Mouse (Mus musculus) embryo, embryonic 11 days (tissue): ENCODE measurements around the gene Fst.

Experiments used
- DNase-seq: peaks from one replicate; pipeline ENCODE4 v3.0.0-alpha.2; 2015

Fst gene

DNA sequence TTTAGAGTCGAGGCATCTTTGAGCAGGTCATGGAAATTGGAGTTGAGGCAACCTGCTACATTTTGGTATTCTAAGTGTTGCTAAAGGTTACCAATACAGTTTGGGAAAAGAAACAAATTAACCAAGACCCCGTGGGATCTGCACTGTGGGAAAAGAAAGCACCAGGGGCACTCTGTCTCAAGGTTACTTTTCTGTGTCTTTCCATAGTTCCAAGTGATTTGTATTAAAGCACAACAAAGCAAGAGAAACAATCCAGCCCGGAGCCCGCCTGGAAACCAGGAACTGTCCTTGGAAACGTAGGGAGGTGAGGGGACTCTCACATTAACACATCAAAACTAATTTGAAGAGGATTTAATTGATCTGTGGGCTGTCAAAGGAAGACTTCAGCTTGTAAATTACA lies 51.9 kb downstream of the Fst start:
- peak; percentile 26 for DNase-seq

DNA sequence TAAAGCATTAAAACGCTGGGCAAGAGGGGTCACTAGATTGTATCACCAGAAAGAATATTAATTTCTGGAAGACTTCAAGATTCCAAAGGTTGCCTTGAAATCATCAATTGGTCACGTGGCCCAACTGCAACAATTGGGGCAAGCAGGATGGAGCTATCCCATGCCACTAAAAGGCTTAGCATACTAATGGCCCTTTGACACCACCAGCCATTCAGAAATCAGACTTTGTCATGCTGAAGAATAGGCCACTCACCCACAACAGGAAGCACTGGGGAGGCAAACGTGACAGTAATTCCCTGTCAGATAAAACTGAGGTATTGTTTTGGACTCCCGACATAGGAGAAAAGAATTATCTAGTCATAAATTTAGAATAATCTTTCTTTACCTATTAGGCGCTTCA lies 52.3 kb downstream of the Fst start:
- DNase-seq, result peak; percentile 65

DNA sequence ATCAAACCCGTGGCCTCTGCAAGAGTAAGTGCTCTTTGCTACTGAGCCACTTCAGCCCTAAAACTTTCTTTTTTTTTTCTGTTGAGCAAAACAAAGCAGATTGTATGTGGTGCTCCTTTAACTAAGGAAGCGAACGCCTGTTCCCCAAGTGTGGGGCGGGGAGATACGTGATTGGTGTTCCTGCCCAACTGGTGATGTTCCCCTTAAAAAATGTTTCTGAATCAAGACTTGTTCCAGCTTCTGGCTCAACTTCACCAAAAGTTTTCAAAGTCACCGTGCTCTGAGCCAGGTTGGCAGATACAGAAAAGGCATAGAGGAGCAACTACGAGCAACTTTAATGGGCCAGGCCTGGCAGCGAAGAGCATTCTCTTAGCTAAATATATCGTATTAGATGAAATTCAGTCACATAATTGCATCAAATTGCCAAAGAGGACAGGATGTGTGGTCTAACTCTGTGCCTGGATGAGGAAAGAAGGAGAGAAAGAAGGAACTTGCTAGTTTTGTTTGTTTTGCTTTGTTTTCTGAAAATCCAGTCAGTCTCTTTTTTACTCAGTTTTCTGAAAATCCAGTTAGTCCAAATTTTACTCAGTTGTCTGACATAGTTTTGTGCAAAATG lies 53.5 kb downstream of the Fst start:
- no peak for DNase-seq
